8 mouse cellular contexts compared by ENCODE assay signal in the genomic region with DNA sequence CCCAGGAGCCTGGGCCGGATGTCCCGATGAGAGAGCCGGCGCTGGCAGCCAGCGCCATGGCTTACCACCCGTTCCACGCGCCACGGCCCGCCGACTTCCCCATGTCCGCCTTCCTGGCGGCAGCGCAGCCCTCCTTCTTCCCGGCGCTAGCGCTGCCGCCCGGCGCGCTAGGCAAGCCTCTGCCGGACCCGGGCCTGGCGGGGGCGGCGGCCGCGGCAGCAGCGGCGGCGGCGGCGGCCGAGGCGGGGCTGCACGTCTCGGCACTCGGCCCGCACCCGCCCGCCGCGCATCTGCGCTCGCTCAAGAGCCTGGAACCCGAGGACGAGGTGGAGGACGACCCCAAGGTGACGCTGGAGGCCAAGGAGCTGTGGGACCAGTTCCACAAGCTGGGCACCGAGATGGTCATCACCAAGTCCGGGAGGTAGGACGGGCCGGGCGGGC. TPM values are rescaled to one million over a fixed set of nuclear protein-coding genes. Genes with fewer than 3 reads are reported as not detected.
A peak's percentile ranks its signal among the peaks of the same experiment; 100 is the strongest.
DNase-seq lines count a peak whose midpoint lies in the region; ATAC-seq and TF ChIP-seq lines count a peak whose summit lies in the region.
"Had no signal": no experiment of that assay in that cellular context is flagged by ENCODE, and none has a peak within 500 bp of the region (broad histone marks: within the 10 kb centered on the region; RNA-seq: fewer than 3 reads in every experiment).

No protein-coding gene starts in this region.

- H3K27me3 ChIP-seq in C2C12 (ENCODE audit: control insufficient read depth, insufficient read depth, insufficient read length), result peaks cover 22% of the 10 kb centered on the region
- H3K27me3 ChIP-seq in E14TG2a.4 (ENCODE audit: insufficient read depth, low read length), result peaks cover 94% of the 10 kb centered on the region
- peaks cover 69% of the 10 kb centered on the region for H3K27me3 ChIP-seq in forebrain, postnatal 0 days (ENCODE audit: insufficient read depth, low read length)
- peaks cover 73% of the 10 kb centered on the region for H3K27me3 ChIP-seq in limb, embryonic 14.5 days (ENCODE audit: control insufficient read depth, insufficient read depth, low read length)
- peaks cover 85% of the 10 kb centered on the region for H3K27me3 ChIP-seq in neural tube, embryonic 15.5 days (replicated peaks)

- peaks cover 52% of the 10 kb centered on the region for H3K4me1 ChIP-seq in E14TG2a.4 (replicated peaks; ENCODE audit: low read depth, low read length)
- no peaks in the 10 kb centered on the region for H3K4me1 ChIP-seq in forebrain, postnatal 0 days (ENCODE audit: insufficient read depth)
- peaks cover 33% of the 10 kb centered on the region for H3K4me1 ChIP-seq in limb, embryonic 14.5 days (ENCODE audit: control insufficient read depth, insufficient read depth, low read length)
- H3K4me1 ChIP-seq in neural tube, embryonic 15.5 days, result peaks cover 38% of the 10 kb centered on the region

- H3K79me3 ChIP-seq in C2C12 (ENCODE audit: low read depth), result no peaks in the 10 kb centered on the region

- 0 out of 2 replicates have a peak overlapping the region, but pooled peaks have one; percentile 14 for H3K9ac ChIP-seq in forebrain, postnatal 0 days
- H3K9ac ChIP-seq in limb, embryonic 14.5 days (ENCODE audit: low read depth, low read length, severe bottlenecking), result peak overlapping the region; percentile 85
- H3K9ac ChIP-seq in neural tube, embryonic 15.5 days (replicated peaks), result no peak overlapping the region

- peak overlapping the region; percentile 47 for H3K4me2 ChIP-seq in forebrain, postnatal 0 days (ENCODE audit: low read depth)
- peak overlapping the region; percentile 89 for H3K4me2 ChIP-seq in limb, embryonic 14.5 days (replicated peaks; ENCODE audit: low read depth, low read length, severe bottlenecking)
- peak overlapping the region; percentile 59 for H3K4me2 ChIP-seq in neural tube, embryonic 15.5 days

- TF ChIP-seq CTCF in C2C12 (IDR thresholded peaks at IDR 0.05; ENCODE audit: control insufficient read depth, insufficient read depth, insufficient read length) (no peak), E14TG2a.4 (conservative IDR thresholded peaks at IDR 0.05; ENCODE audit: low read length) (no peak)
- TF ChIP-seq CTCF in forebrain, postnatal 0 days (IDR thresholded peaks at IDR 0.05; ENCODE audit: low read depth), result no peak

- H3K9me3 ChIP-seq in E14TG2a.4 (ENCODE audit: low read length), result no peaks in the 10 kb centered on the region
- H3K9me3 ChIP-seq in forebrain, postnatal 0 days (ENCODE audit: low read length), result no peaks in the 10 kb centered on the region
- no peaks in the 10 kb centered on the region for H3K9me3 ChIP-seq in limb, embryonic 14.5 days (ENCODE audit: control insufficient read depth, low read length)
- H3K9me3 ChIP-seq in neural tube, embryonic 15.5 days (replicated peaks), result no peaks in the 10 kb centered on the region

- H3K79me2 ChIP-seq in C2C12 (ENCODE audit: control insufficient read depth, insufficient read depth), result no peaks in the 10 kb centered on the region

- H3K36me3 ChIP-seq in C2C12 (ENCODE audit: control insufficient read depth, insufficient read depth) (no peaks in the 10 kb centered on the region), E14TG2a.4 (ENCODE audit: insufficient read depth, low read length) (no peaks in the 10 kb centered on the region)
- H3K36me3 ChIP-seq in forebrain, postnatal 0 days (ENCODE audit: insufficient read depth), result no peaks in the 10 kb centered on the region
- peaks cover 19% of the 10 kb centered on the region for H3K36me3 ChIP-seq in limb, embryonic 14.5 days (ENCODE audit: control insufficient read depth, insufficient read depth, low read length)
- H3K36me3 ChIP-seq in neural tube, embryonic 15.5 days, result no peaks in the 10 kb centered on the region

- no peak overlapping the region for H3K27ac ChIP-seq in forebrain, postnatal 0 days (ENCODE audit: low read depth, low read length)
- H3K27ac ChIP-seq in limb, embryonic 14.5 days (replicated peaks; ENCODE audit: low read depth, low read length), result peak overlapping the region; percentile 77
- no peak overlapping the region; the same call in 1 of the 2 replicates for H3K27ac ChIP-seq in neural tube, embryonic 15.5 days (replicated peaks)

- no peak for TF ChIP-seq POLR2A in limb, embryonic 14.5 days (IDR thresholded peaks at IDR 0.05; ENCODE audit: borderline replicate concordance, extremely low read depth, insufficient read depth, insufficient read length)

- DNase-seq in forebrain, postnatal 0 days, result peak; percentile 18
- no peak for DNase-seq in limb, embryonic 14.5 days (ENCODE audit: low spot score)
- DNase-seq in cerebellum, adult 9-11 months, result no peak
- DNase-seq in left cerebral cortex, adult 18-20 months (ENCODE audit: low spot score in 2 of 2), result no peak

- H3K4me3 ChIP-seq in C2C12 (ENCODE audit: insufficient read depth, poor library complexity, severe bottlenecking) (peak overlapping the region; percentile 14), E14TG2a.4 (replicated peaks; ENCODE audit: low read length) (peak overlapping the region; percentile 79)
- H3K4me3 ChIP-seq in forebrain, postnatal 0 days (ENCODE audit: low read depth, low read length), result peak overlapping the region; percentile 32
- H3K4me3 ChIP-seq in limb, embryonic 14.5 days (replicated peaks; ENCODE audit: low read length), result peak overlapping the region; percentile 50
- peak overlapping the region; percentile 33 for H3K4me3 ChIP-seq in neural tube, embryonic 15.5 days (replicated peaks)

- no peak for ATAC-seq in forebrain, postnatal 0 days
- peak; percentile 6; the same call in 1 of the 2 replicates for ATAC-seq in limb, embryonic 14.5 days (ENCODE audit: low FRiP score, low read depth)
- no peak for ATAC-seq in neural tube, embryonic 15.5 days (ENCODE audit: low FRiP score)

- WGBS in forebrain, postnatal 0 days, result 2% methylated on average over 41 of the region's 54 CpGs
- 0% methylated on average over 32 of the region's 54 CpGs for WGBS in limb, embryonic 14.5 days
- under 1% methylated on average over 48 of the region's 54 CpGs for WGBS in neural tube, embryonic 15.5 days

- peak overlapping the region; percentile 31 for H3ac ChIP-seq in C2C12 (ENCODE audit: control insufficient read depth, insufficient read length, low read depth)

TF ChIP-seq in C2C12, 6 proteins besides CTCF, POLR2A, EP300 and RAD21:
- no peak for TF ChIP-seq MYOG (IDR thresholded peaks at IDR 0.05; ENCODE audit: control insufficient read depth, extremely low read depth, insufficient read length)

RNA-seq across cellular contexts. Expression of gene Tbx2, which starts 0.8 kb away (rescaled TPM):
- 1.5 TPM for polyA plus RNA-seq in C2C12 (2012; fragmentation: generic; extraction: Trizol)
- total RNA-seq in forebrain, postnatal 0 days (2014; rRNA removed), result 1.9 and 5.1 TPM in 2 replicates
- 0.42 and 0.44 TPM in 2 replicates for polyA plus RNA-seq in forebrain, postnatal 0 days (2015; fragmentation: Nextera tagmentation; extraction: Ambion mirVana)
- polyA plus RNA-seq in limb, embryonic 14.5 days (2012; rRNA removed), result 31.7 and 39.1 TPM in 2 replicates
- polyA plus RNA-seq in limb, embryonic 14.5 days (2014; fragmentation: Nextera tagmentation; extraction: Ambion mirVana), result 6.5 and 9.3 TPM in 2 replicates
- 1.4 and 1.5 TPM in 2 replicates for polyA plus RNA-seq in neural tube, embryonic 15.5 days (2015; fragmentation: Nextera tagmentation; extraction: Ambion mirVana)
- 1 to 10 TPM; 1.3 to 1.5 TPM for total RNA-seq in left cerebral cortex, adult 18-20 months (2021)

RNA-seq across cellular contexts. Expression of gene Gm11444, which starts 17.0 kb away (rescaled TPM):
- polyA plus RNA-seq in C2C12 (2012; fragmentation: generic; extraction: Trizol), result not detected
- not detected in 2 replicates for total RNA-seq in forebrain, postnatal 0 days (2014; rRNA removed)
- not detected in 2 replicates for polyA plus RNA-seq in forebrain, postnatal 0 days (2015; fragmentation: Nextera tagmentation; extraction: Ambion mirVana)
- polyA plus RNA-seq in limb, embryonic 14.5 days (2012; rRNA removed), result not detected in 2 replicates
- not detected in 2 replicates for polyA plus RNA-seq in limb, embryonic 14.5 days (2014; fragmentation: Nextera tagmentation; extraction: Ambion mirVana)
- not detected in 2 replicates for polyA plus RNA-seq in neural tube, embryonic 15.5 days (2015; fragmentation: Nextera tagmentation; extraction: Ambion mirVana)
- total RNA-seq in left cerebral cortex, adult 18-20 months (2021), result not detected
- polyA plus RNA-seq: cortical plate, adult 2 months had no signal

RNA-seq across cellular contexts. Expression of gene Tbx4, which starts 53.1 kb away (rescaled TPM):
- 0.02 TPM for polyA plus RNA-seq in C2C12 (2012; fragmentation: generic; extraction: Trizol)
- total RNA-seq in forebrain, postnatal 0 days (2014; rRNA removed), result 0.15 and 0.33 TPM in 2 replicates
- polyA plus RNA-seq in forebrain, postnatal 0 days (2015; fragmentation: Nextera tagmentation; extraction: Ambion mirVana), result 0.19 TPM in 2 replicates
- polyA plus RNA-seq in limb, embryonic 14.5 days (2012; rRNA removed), result 37.5 and 52.7 TPM in 2 replicates
- 15.5 and 20.0 TPM in 2 replicates for polyA plus RNA-seq in limb, embryonic 14.5 days (2014; fragmentation: Nextera tagmentation; extraction: Ambion mirVana)
- 0.19 and 0.29 TPM in 2 replicates for polyA plus RNA-seq in neural tube, embryonic 15.5 days (2015; fragmentation: Nextera tagmentation; extraction: Ambion mirVana)
- under 1 TPM in 1 of 2 experiments, not detected in 1; 0.14 TPM for total RNA-seq in left cerebral cortex, adult 18-20 months (2021)

Comparison
In these comparisons a context has a peak if more than half of its experiments do, and no peak if none do; other contexts are left out.
1. H3K4me3 ChIP-seq: peak in every context shown above with its lines; median percentile 79 in E14TG2a.4; 50 in limb, embryonic 14.5 days; 33 in neural tube, embryonic 15.5 days; 32 in forebrain, postnatal 0 days; 14 in C2C12.
2. RNA of gene Tbx4, which starts 53.1 kb away (polyA plus RNA-seq): 15.5 to 52.7 TPM in limb, embryonic 14.5 days; 0.19 to 0.29 TPM in neural tube, embryonic 15.5 days, 0.19 TPM in forebrain, postnatal 0 days and 0.02 TPM in C2C12 (single experiment); every median in the first group is over 10 times any median in the second.
3. Peak in every context shown above with its lines, with median percentiles within 50 percentile points of each other: H3K4me2 ChIP-seq.